Mouse (Mus musculus): ENCODE measurements around the gene Slc25a51.

Slc25a51 gene

DNA sequence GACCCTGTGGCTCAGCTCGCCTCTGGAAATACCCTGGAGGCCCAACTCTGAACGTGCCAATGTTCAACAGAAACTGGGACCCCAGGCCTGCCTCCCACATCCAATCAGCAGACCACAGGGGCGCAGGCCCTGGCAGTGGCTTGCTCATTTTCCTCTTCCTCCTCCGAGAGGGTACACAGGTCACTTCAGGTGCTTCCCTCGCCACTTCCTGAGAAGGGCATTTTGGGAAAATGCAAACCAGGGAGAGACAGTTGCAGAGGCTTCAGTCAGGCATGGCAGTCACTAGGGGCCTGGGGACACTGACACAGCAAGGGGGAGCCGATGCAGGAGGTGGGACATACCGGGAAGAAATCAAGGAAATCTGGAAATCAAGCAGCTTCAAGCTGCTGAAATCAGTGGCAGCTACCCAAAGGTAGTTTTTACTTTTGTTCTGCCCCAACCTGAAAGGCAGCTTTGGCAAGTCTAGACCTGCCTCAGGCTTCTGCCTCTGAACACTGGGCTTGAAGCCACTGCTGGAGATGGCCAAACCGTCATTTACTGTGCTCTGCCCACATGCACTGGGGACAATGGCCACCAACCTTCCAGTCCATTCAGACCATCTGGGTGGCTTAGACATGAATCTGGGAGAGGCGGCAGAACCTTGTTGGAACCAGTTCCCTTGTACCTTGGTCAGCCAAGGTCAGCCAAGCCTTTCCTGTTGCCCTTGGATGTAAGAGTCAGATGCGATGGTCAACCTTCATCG lies 13.1 kb upstream of the Slc25a51 start:
- no peaks in the 10 kb centered on the region for H3K27me3 ChIP-seq (ENCODE audit: insufficient read depth, low read length)
- H3K4me3 ChIP-seq (replicated peaks; ENCODE audit: low read length): 0 out of 2 replicates have a peak overlapping the region, but pooled peaks have one; percentile 20
- TF ChIP-seq CTCF (conservative IDR thresholded peaks at IDR 0.05; ENCODE audit: low read length) (no peak), POU5F1 (IDR thresholded peaks at IDR 0.05; ENCODE audit: borderline replicate concordance, low read length) (no peak), NANOG (IDR thresholded peaks at IDR 0.05; ENCODE audit: borderline replicate concordance, low read length) (no peak)
- H3K9me3 ChIP-seq (ENCODE audit: low read length): no peaks in the 10 kb centered on the region
- peaks cover 90% of the 10 kb centered on the region for H3K4me1 ChIP-seq (replicated peaks; ENCODE audit: low read depth, low read length)
- 0 out of 2 replicates have a peak, but pooled peaks cover 4% of the 10 kb centered on the region for H3K36me3 ChIP-seq (ENCODE audit: insufficient read depth, low read length)

DNA sequence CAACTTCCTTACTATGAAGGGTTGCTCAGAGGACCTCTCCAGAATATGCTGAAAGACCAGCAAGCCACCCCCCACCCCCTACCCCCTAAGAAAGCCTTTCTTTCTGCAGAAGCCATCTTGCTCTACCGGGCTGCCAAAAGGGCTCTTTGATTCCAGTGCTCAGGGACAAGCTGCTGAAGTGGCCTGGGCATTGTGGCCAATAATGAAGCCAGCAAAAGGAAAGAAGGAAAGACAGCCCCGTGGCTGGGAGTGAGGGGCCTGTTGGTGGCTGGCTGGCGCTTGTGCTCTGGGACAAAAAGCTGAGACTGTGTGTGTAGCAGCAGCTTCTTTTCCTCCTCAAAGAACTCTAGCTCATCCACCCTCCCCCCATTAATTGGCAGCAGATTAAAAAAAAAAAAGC lies 12.2 kb upstream of the Slc25a51 start:
- H3K36me3 ChIP-seq (ENCODE audit: insufficient read depth, low read length): no peaks in the 10 kb centered on the region
- H3K4me3 ChIP-seq (replicated peaks; ENCODE audit: low read length): no peak overlapping the region
- no peaks in the 10 kb centered on the region for H3K27me3 ChIP-seq (ENCODE audit: insufficient read depth, low read length)
- peaks cover 90% of the 10 kb centered on the region for H3K4me1 ChIP-seq (replicated peaks; ENCODE audit: low read depth, low read length)
- no peaks in the 10 kb centered on the region for H3K9me3 ChIP-seq (ENCODE audit: low read length)
- TF ChIP-seq CTCF (conservative IDR thresholded peaks at IDR 0.05; ENCODE audit: low read length) (no peak), NANOG (IDR thresholded peaks at IDR 0.05; ENCODE audit: borderline replicate concordance, low read length) (no peak), POU5F1 (IDR thresholded peaks at IDR 0.05; ENCODE audit: borderline replicate concordance, low read length) (no peak)

DNA sequence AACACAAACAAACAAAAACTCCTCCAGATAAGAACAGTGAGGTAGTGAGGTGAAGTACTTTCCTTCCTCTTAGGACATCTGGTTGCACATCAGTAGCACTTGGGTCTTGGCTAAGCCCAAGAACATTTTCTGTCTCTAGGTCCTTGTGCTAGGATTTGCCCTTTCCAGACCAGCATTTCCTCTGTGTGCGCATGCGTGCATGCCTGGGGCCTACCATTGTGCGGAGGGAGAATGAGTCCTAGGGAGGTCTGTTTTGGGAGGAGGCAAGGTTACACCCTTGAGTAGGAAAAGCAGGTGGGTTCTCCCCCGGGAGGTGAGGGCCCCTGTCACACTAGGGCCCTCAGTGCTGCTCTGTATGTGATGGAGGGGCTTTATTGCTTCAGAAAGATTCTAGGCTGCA lies 10.5 kb upstream of the Slc25a51 start:
- Histone ChIP-seq H3K9me3 (ENCODE audit: low read length) (no peaks in the 10 kb centered on the region), H3K36me3 (ENCODE audit: insufficient read depth, low read length) (no peaks in the 10 kb centered on the region), H3K27me3 (ENCODE audit: insufficient read depth, low read length) (no peaks in the 10 kb centered on the region), H3K4me3 (replicated peaks; ENCODE audit: low read length) (peak overlapping the region; percentile 23; the same call in 1 of the 2 replicates), H3K4me1 (replicated peaks; ENCODE audit: low read depth, low read length) (peaks cover 76% of the 10 kb centered on the region)
- TF ChIP-seq CTCF (conservative IDR thresholded peaks at IDR 0.05; ENCODE audit: low read length) (no peak), NANOG (IDR thresholded peaks at IDR 0.05; ENCODE audit: borderline replicate concordance, low read length) (no peak), POU5F1 (IDR thresholded peaks at IDR 0.05; ENCODE audit: borderline replicate concordance, low read length) (no peak)

DNA sequence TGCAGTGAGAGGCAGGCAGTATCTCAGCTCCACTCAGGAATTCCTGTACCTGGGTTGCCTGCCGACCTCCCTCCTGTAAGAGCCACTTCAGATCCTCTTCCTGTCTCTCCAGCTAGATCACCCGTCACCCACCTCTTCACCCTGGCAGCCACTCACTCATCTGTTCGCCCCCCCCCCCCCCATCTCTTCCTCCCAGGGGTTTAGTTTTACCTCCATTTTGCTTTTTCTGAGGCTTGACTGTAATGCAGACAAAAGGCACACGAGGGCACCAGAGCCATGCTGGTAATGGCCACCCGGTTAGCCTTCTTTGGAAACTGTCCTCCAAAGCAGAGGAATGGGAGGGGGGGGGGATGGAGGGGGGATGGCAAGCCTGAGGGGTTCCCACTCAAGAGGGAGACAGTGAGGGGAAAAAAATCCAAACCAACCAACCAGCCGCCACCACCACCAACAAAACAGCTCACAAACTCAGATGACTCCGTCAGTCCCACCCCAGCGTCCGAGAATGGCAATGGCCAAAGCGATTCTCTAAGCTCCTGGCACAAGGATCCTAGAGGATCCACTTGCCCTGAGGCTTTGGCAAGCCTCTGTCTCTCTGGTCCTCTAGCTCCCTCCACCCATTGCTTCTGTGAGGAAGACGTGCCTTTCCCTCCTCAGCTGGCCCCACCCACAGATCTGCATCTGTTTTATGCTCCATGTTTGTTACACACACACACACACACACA lies 9.8 kb upstream of the Slc25a51 start:
- Histone ChIP-seq H3K27me3 (ENCODE audit: insufficient read depth, low read length) (0 out of 2 replicates have a peak, but pooled peaks cover 4% of the 10 kb centered on the region), H3K4me1 (replicated peaks; ENCODE audit: low read depth, low read length) (peaks cover 71% of the 10 kb centered on the region), H3K36me3 (ENCODE audit: insufficient read depth, low read length) (no peaks in the 10 kb centered on the region), H3K4me3 (replicated peaks; ENCODE audit: low read length) (peak overlapping the region; percentile 23; the same call in 1 of the 2 replicates), H3K9me3 (ENCODE audit: low read length) (no peaks in the 10 kb centered on the region)
- TF ChIP-seq NANOG (IDR thresholded peaks at IDR 0.05; ENCODE audit: borderline replicate concordance, low read length) (no peak), CTCF (conservative IDR thresholded peaks at IDR 0.05; ENCODE audit: low read length) (peak; percentile 55)

DNA sequence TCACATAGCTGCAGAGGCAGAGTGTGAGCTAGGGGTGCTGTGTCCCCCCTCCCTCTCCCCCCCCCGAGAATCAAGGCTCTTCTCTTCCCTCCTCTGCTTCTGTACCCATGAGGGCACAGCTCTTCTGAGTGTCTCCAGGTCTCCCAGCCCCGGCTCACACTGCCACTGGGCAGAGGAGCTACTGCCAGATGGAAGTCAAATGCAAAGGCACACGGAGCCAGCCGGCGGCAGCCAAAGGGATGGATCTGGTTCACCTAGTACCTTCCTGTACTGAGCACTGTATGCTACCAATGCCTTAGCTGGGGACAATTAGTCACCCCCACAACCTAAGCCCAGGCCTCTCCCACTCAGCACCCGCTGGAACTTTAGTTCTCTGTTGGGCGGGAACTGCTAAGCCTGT lies 7.7 kb upstream of the Slc25a51 start:
- TF ChIP-seq CTCF (conservative IDR thresholded peaks at IDR 0.05; ENCODE audit: low read length) (no peak), NANOG (IDR thresholded peaks at IDR 0.05; ENCODE audit: borderline replicate concordance, low read length) (no peak), POU5F1 (IDR thresholded peaks at IDR 0.05; ENCODE audit: borderline replicate concordance, low read length) (no peak)
- Histone ChIP-seq H3K9me3 (ENCODE audit: low read length) (no peaks in the 10 kb centered on the region), H3K4me1 (replicated peaks; ENCODE audit: low read depth, low read length) (peaks cover 65% of the 10 kb centered on the region), H3K36me3 (ENCODE audit: insufficient read depth, low read length) (no peaks in the 10 kb centered on the region), H3K27me3 (ENCODE audit: insufficient read depth, low read length) (0 out of 2 replicates have a peak, but pooled peaks cover 10% of the 10 kb centered on the region), H3K4me3 (replicated peaks; ENCODE audit: low read length) (no peak overlapping the region)

DNA sequence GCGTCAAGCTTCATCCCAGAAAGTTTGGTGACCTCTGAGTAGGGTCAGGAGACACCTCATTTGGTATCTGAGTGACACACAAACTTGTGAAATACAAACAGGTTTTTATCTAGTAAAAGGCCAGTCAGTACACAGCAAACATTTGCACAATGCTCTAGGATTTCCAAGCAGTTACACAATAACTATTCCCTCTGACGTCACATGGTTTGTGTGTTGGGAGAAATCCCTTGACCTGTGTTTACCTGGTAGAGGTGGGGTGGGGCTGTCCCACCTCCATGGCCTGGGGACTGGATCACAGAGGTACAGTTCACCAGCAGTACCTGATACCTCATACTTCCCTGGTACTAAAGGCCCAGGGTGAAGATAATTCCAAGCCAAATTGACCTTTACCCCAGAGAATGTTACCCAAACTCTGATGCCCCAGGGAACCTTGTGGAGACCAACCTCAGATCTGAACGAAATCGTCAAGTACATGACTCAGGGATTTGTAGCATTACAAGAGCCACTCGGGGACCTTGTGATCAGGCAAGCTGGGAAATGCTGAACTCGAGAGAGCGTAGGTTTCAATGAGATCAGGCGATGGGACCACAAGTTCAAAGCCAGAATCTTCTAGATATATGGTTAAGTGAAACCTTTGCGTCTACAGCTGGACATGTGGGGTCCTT lies 5.2 kb upstream of the Slc25a51 start:
- no peaks in the 10 kb centered on the region for H3K9me3 ChIP-seq (ENCODE audit: low read length)
- no peak overlapping the region for H3K4me3 ChIP-seq (replicated peaks; ENCODE audit: low read length)
- peaks cover 54% of the 10 kb centered on the region for H3K4me1 ChIP-seq (replicated peaks; ENCODE audit: low read depth, low read length)
- H3K36me3 ChIP-seq (ENCODE audit: insufficient read depth, low read length): no peaks in the 10 kb centered on the region
- 0 out of 2 replicates have a peak, but pooled peaks cover 12% of the 10 kb centered on the region for H3K27me3 ChIP-seq (ENCODE audit: insufficient read depth, low read length)
- TF ChIP-seq CTCF (conservative IDR thresholded peaks at IDR 0.05; ENCODE audit: low read length) (no peak), POU5F1 (IDR thresholded peaks at IDR 0.05; ENCODE audit: borderline replicate concordance, low read length) (no peak), NANOG (IDR thresholded peaks at IDR 0.05; ENCODE audit: borderline replicate concordance, low read length) (no peak)

DNA sequence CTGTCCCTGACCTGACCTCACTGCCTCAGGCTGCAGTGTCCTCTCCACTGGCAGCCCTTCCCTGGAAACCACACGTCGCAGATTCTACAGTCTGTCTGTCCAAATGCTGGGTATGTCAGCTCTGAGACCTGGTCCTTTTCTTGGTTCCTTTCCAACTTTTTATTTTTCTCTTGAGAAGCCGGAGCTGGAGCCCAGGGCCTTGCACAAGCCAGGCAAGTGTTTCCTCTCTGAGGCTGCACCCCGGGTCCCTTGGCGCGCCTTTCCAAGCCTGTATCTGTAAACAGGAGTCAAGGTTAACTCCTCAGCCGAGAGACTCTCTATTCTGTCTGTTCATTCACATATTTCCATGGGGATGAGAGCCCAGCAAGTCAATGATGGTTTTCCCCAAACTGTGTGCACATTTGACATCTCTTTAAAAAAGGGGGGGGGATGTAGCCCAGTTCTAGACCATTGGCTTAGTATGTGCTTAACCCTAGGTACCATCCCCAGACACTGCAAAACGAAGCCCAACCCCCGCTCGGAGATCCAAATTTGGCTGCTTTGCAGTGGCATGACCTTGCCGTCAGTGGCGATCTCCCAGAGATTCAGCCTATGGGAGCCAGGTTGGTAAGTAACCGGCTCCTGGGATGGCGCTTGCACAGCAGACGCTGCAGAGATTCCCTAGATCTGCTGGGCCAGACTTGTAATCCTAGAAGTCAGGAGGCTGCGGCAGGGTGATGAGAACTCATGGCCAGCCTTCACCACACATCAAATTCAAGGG lies 4.0 kb upstream of the Slc25a51 start:
- no peak for TF ChIP-seq POU5F1 (IDR thresholded peaks at IDR 0.05; ENCODE audit: borderline replicate concordance, low read length)
- TF ChIP-seq CTCF (conservative IDR thresholded peaks at IDR 0.05; ENCODE audit: low read length): no peak
- no peak for TF ChIP-seq NANOG (IDR thresholded peaks at IDR 0.05; ENCODE audit: borderline replicate concordance, low read length)
- Histone ChIP-seq H3K27me3 (ENCODE audit: insufficient read depth, low read length) (0 out of 2 replicates have a peak, but pooled peaks cover 12% of the 10 kb centered on the region), H3K36me3 (ENCODE audit: insufficient read depth, low read length) (no peaks in the 10 kb centered on the region), H3K9me3 (ENCODE audit: low read length) (no peaks in the 10 kb centered on the region), H3K4me3 (replicated peaks; ENCODE audit: low read length) (no peak overlapping the region), H3K4me1 (replicated peaks; ENCODE audit: low read depth, low read length) (peaks cover 46% of the 10 kb centered on the region)

All from E14TG2a.4 (cell line).